Mouse (Mus musculus) B cell, adult 2 months (primary cell): Measurements from ENCODE around the gene Fpr3.
"Not testable (repeated sequence)": the region's sequence is repeated elsewhere in the genome, so short reads cannot be mapped to it uniquely, and the experiment has no call there.

Source experiments
- DNase-seq, 2 experiments: peaks; one replicate each; pipeline ENCODE4 v3.0.0; 2022

Gene Fpr3

DNA sequence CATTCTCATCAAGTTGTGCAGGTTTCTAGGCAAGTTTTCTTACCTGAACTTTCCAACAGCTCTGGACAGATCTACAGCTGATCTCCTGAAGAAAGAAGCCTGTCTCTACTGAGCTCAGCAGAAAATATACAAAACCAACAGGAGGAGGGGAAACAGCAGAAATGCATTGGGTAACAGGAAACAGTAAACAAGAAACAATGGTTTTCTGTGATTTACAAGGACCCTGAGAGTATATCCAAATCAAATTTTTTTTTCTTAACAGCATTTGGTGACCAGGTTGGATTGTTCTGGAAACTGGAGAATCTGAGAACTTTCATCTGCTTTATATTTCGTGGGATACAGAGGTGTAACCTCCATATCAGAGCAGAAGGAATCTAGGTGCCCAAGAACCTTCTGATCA is 3.8 kb upstream of the Fpr3 start, which contains the start of gene Fpr1:
Fpr1 (minus strand) TSS at position 101 of the 400 bp plus-strand sequence.
- no peak for DNase-seq

DNA sequence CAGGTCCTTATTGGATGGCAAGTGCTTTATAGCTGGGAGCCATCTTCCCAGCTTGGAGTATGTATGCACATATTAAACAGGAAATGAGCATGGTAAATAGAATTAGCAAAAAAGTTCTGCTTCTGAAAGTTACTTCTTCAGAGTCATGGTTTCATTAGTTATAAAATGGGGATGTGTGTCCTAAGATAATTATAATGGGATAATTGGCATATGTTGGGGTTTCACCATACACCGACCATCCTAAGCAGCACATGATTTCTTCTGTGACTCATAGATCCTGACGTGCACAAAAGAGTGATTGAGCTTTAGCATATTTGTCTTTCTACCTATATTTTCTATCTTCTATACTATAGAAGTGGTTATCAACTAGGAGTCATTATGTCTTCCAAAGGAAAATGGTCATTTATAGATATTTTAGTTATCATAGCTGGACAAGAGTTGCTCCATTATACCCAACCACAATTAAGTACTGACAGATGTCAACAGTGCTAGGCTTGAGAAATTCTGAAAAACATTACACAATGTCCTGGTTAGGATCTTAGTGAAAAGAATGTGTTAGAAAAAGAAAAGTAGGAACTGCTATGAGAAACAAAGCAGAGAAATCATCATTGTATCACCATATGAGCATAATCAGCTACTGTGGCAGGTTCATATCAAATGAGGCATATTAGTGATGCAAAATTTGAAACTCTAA is 2.2 kb downstream of the Fpr3 start:
- no peak for DNase-seq

- DNase-seq: peak; percentile 18 to 31
Measured at GRCm38 (mm10) chr17:17896039-17896438, 8.4 kb downstream of the Fpr3 start.

DNA sequence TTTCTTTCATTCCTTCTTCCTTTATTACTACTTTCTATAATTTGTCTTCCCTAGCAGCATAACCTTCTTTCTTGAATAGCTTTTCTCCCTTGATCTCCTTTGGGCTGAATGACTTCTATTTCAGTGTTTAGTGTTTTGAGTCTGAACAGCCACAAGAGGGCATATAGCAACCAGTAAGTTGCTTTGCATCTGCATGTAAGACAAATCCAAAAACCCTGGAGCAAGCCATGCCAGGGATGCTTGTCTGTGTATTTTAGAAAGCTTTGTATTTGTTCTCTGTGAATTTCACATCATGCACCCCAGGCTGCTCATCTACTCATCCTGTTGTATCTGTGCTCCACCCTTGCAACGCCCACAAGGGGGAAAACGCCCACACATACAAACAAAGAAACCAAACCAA is 11.6 kb downstream of the Fpr3 start:
- DNase-seq: no peak

GRCm38 (mm10) chr17:17900768-17901167 is 13.1 kb downstream of the Fpr3 start:
- DNase-seq: peak in 1 of 2 experiments; percentile 3

- DNase-seq: peak; percentile 29 to 45
Measured at GRCm38 (mm10) chr17:17909636-17910421, 22.2 kb downstream of the Fpr3 start.

- DNase-seq: not testable (repeated sequence)
Measured at GRCm38 (mm10) chr17:17912618-17913017, 25.0 kb downstream of the Fpr3 start.

- no peak for DNase-seq
Measured at GRCm38 (mm10) chr17:17917376-17917775, 29.7 kb downstream of the Fpr3 start.

DNA sequence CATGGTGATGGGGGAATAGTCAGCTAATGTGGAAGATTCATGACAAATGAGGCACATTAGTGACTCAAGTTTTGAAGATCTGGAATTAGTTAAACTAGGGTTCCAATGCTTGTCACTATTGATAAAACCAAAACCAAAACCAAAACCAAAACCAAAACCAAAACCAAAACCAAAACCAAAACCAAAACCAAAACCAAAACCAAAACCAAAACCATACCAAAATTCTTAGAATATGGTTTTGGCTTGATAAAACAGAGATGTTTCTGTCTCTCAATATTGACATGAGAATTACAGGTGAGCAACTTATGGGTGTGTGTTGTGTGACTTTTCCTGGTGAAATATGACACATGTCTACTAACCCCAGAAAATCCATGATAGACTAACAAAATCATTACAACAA is 30.1 kb downstream of the Fpr3 start:
- no peak for DNase-seq

- DNase-seq: no peak
Measured at GRCm38 (mm10) chr17:17973443-17973842, 85.8 kb downstream of the Fpr3 start.

GRCm38 (mm10) chr17:17981232-17981631 is 93.6 kb downstream of the Fpr3 start:
- not testable (repeated sequence) for DNase-seq

GRCm38 (mm10) chr17:18004752-18005151 is 117.1 kb downstream of the Fpr3 start:
- DNase-seq: no peak
